Mouse (Mus musculus): ENCODE data around the gene Gadl1.

- TF ChIP-seq POLR2A (IDR thresholded peaks at IDR 0.05; ENCODE audit: low read depth, low read length) (no peak; the same call in 1 of the 2 replicates), USF2 (conservative IDR thresholded peaks at IDR 0.05; ENCODE audit: low read depth, low read length) (no peak), NELFE (IDR thresholded peaks at IDR 0.05; ENCODE audit: low read depth, low read length) (no peak), CTCF (conservative IDR thresholded peaks at IDR 0.05 in 1 of 2, IDR thresholded peaks at IDR 0.05 in 1 of 2; ENCODE audit: low read depth in 2 of 2, low read length in 2 of 2) (no peak), ZC3H11A (IDR thresholded peaks at IDR 0.05; ENCODE audit: low read depth, low read length) (no peak), SIN3A (IDR thresholded peaks at IDR 0.05; ENCODE audit: low read length) (no peak)
Measured at GRCm38 (mm10) chr9:116098724-116099595, 189.7 kb downstream of the Gadl1 start.
